Mouse (Mus musculus) myocyte (in vitro differentiated cells): Measurements from ENCODE around the gene Setd1b.

ENCODE experiments used
- CEBPB ChIP-seq: IDR thresholded peaks from 2 replicates; pipeline ENCODE4 v1.6.1; 2011; ENCODE audit warnings: mild to moderate bottlenecking, moderate library complexity; ENCODE audit not compliant: poor library complexity, insufficient read depth, severe bottlenecking
- E2F4 ChIP-seq: IDR thresholded peaks from one replicate; pipeline ENCODE4 v1.6.1; 2011; ENCODE audit warnings: mild to moderate bottlenecking, control low read depth, moderate library complexity; ENCODE audit not compliant: insufficient read depth
- MAX ChIP-seq: IDR thresholded peaks from one replicate; pipeline ENCODE4 v1.6.1; 2011; ENCODE audit warnings: low read depth, mild to moderate bottlenecking, control low read depth
- MYOD1 ChIP-seq, 3 experiments: IDR thresholded peaks; one replicate each; pipeline ENCODE4 v1.6.1; 2011; ENCODE audit warnings: control low read depth in 2 of 3, low read depth in 2 of 3, mild to moderate bottlenecking in 2 of 3, moderate library complexity in 1 of 3; ENCODE audit not compliant: insufficient read length in 2 of 3, control insufficient read depth in 1 of 3
- MYOG ChIP-seq, 3 experiments: IDR thresholded peaks; one replicate each; pipeline ENCODE4 v1.6.1; 2011; ENCODE audit warnings: control low read depth in 2 of 3, low read depth in 2 of 3, mild to moderate bottlenecking in 2 of 3; ENCODE audit not compliant: insufficient read length in 2 of 3, control insufficient read depth in 1 of 3, insufficient read depth in 1 of 3
- POLR2A ChIP-seq: IDR thresholded peaks from one replicate; pipeline ENCODE4 v1.6.1; 2011; ENCODE audit warnings: low read depth, mild to moderate bottlenecking, control low read depth, moderate library complexity; ENCODE audit not compliant: insufficient read length
- POLR2AphosphoS2 ChIP-seq: IDR thresholded peaks from one replicate; pipeline ENCODE4 v1.6.1; 2011; ENCODE audit warnings: low read depth, control low read depth; ENCODE audit not compliant: insufficient read length
- SRF ChIP-seq: IDR thresholded peaks from one replicate; pipeline ENCODE4 v1.6.1; 2011; ENCODE audit warnings: low read depth; ENCODE audit not compliant: control insufficient read depth, insufficient read length
- TCF3 ChIP-seq: IDR thresholded peaks from one replicate; pipeline ENCODE4 v1.6.1; 2011; ENCODE audit warnings: low read depth, control low read depth; ENCODE audit not compliant: insufficient read length
- USF1 ChIP-seq: IDR thresholded peaks from one replicate; pipeline ENCODE4 v1.6.1; 2011; ENCODE audit warnings: low read depth, mild to moderate bottlenecking, control low read depth, moderate library complexity

GRCm38 (mm10) chr5:123118826-123119225 lies 23.2 kb upstream of the Setd1b start:
- TF ChIP-seq POLR2A (no peak), POLR2AphosphoS2 (no peak), E2F4 (no peak), SRF (no peak), MYOD1 (IDR thresholded peaks at IDR 0.05; ENCODE audit: control insufficient read depth in 1 of 3, insufficient read length in 2 of 3, low read depth in 2 of 3) (no peak), CEBPB (no peak), USF1 (no peak), TCF3 (no peak), MAX (no peak), MYOG (IDR thresholded peaks at IDR 0.05; ENCODE audit: control insufficient read depth in 1 of 3, insufficient read depth in 1 of 3, insufficient read length in 2 of 3, low read depth in 2 of 3) (no peak)
